Mouse (Mus musculus) embryonic facial prominence, embryonic 14.5 days (tissue): ENCODE measurements around the gene Tmcc2. TPM values are rescaled to one million over a fixed set of nuclear protein-coding genes. Genes with fewer than 3 reads are reported as not detected.

Experiments used
- ATAC-seq: fragments of 200-750 bp; cut with Nextera tagmentation; 2 replicates; pipeline ENCODE4 v1.8.0; 2017; ENCODE audit warnings: low read depth, moderate number of reproducible peaks, moderate TSS enrichment
- DNase-seq: peaks from one replicate; pipeline ENCODE4 v3.0.0-alpha.2; 2015; ENCODE audit warnings: low spot score
- H3K27ac ChIP-seq: fragments of 300-500 bp; sonication (generic); replicated peaks from 2 replicates; pipeline ENCODE4 v1.5.1; 2014; ENCODE audit warnings: low read depth, mild to moderate bottlenecking, low read length, moderate library complexity
- H3K27me3 ChIP-seq: fragments of 300-500 bp; sonication (generic); replicated peaks from 2 replicates; pipeline ENCODE4 v1.6.1; 2014; ENCODE audit warnings: low read length; ENCODE audit not compliant: control insufficient read depth, insufficient read depth
- H3K36me3 ChIP-seq: fragments of 300-500 bp; sonication (generic); 2 replicates; pipeline ENCODE4 v1.6.1; 2014; ENCODE audit warnings: low read length, mixed read lengths; ENCODE audit not compliant: control insufficient read depth, insufficient read depth
- H3K4me1 ChIP-seq: fragments of 300-500 bp; sonication (generic); 2 replicates; pipeline ENCODE4 v1.6.1; 2014; ENCODE audit warnings: antibody characterized with exemption, low read length; ENCODE audit not compliant: control insufficient read depth, insufficient read depth
- H3K4me2 ChIP-seq: fragments of 300-500 bp; sonication (generic); 2 replicates; pipeline ENCODE4 v1.6.1; 2014; ENCODE audit warnings: low read depth, mild to moderate bottlenecking, low read length, moderate library complexity, mixed read lengths
- H3K4me3 ChIP-seq: fragments of 300-500 bp; sonication (generic); 2 replicates; pipeline ENCODE4 v1.5.1; 2014; ENCODE audit warnings: low read depth, mild to moderate bottlenecking, low read length
- H3K9ac ChIP-seq: fragments of 300-500 bp; sonication (generic); 2 replicates; pipeline ENCODE4 v1.6.1; 2014; ENCODE audit warnings: low read depth, mild to moderate bottlenecking, low read length, moderate library complexity, mixed read lengths
- H3K9me3 ChIP-seq: fragments of 300-500 bp; sonication (generic); 2 replicates; pipeline ENCODE4 v1.6.1; 2016; ENCODE audit warnings: low read length; ENCODE audit not compliant: control insufficient read depth
- WGBS: fragments of 180-500 bp; shearing (Covaris S2); extraction: QIAGEN DNeasy Blood & Tissue Kit; methylation state at CpG from one replicate; pipeline ENCODE4 v1.1.7; 2014; 5-methylcytosine and 5-hydroxymethylcytosine counted together
- polyA plus RNA-seq: library from polyadenylated mRNA; unstranded; fragments of >200 nt; fragmentation: Nextera tagmentation; extraction: Ambion mirVana; gene quantifications from 2 replicates; pipeline ENCODE4 v1.2.1, GENCODE M21; 2014

Tmcc2 gene
- polyA plus RNA-seq, 1 experiment from 2014 or later: 10.2 TPM

DNA sequence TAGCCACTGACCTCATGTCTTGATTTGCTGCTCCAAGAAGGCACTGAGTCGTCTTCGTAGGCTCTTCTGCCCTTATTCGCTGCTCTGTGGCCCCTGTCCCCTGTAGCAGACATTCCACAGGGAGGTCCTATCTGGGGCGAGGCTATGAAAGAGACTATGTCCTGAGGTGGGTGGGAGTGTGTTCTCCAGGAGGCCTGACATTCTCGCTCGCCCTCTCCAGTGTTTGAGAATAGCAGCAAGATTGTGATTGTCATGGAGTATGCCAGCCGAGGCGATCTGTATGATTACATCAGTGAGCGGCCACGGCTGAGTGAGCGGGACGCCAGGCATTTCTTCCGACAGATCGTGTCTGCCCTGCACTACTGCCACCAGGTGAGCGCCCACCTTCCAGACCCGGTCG lies 63.6 kb downstream of the Tmcc2 start:
- no peaks in the 10 kb centered on the region for H3K27me3 ChIP-seq
- no peaks in the 10 kb centered on the region for H3K9me3 ChIP-seq
- no peak for ATAC-seq
- no peak overlapping the region for H3K9ac ChIP-seq
- DNase-seq: no peak
- no peak overlapping the region for H3K27ac ChIP-seq
- H3K4me3 ChIP-seq: no peak overlapping the region
- WGBS: 80% methylated on average over 17 of the region's 17 CpGs
- H3K4me2 ChIP-seq: no peak overlapping the region
- H3K4me1 ChIP-seq: peaks cover 14% of the 10 kb centered on the region
- H3K36me3 ChIP-seq: no peaks in the 10 kb centered on the region

DNA sequence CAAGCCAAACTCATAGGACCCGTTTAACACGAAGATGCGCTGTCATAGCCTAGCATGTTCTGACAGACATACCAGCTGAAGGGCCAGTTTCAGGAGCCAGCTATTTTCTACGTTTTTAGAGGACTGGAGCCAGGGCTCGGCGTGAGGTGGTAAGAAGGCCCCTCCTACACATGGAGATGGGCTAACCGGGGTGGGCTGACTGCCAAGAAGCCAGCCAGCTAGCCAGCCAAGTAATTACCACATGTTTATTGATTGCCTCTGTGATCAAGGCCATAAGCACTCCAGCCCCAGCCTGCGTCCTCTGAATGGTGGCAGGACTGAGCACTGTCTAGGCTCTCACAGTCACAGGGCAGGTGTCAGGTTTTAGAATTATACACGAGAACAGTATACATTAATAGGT lies 64.3 kb downstream of the Tmcc2 start:
- no peak overlapping the region for H3K27ac ChIP-seq
- peaks cover 19% of the 10 kb centered on the region for H3K4me1 ChIP-seq

DNA sequence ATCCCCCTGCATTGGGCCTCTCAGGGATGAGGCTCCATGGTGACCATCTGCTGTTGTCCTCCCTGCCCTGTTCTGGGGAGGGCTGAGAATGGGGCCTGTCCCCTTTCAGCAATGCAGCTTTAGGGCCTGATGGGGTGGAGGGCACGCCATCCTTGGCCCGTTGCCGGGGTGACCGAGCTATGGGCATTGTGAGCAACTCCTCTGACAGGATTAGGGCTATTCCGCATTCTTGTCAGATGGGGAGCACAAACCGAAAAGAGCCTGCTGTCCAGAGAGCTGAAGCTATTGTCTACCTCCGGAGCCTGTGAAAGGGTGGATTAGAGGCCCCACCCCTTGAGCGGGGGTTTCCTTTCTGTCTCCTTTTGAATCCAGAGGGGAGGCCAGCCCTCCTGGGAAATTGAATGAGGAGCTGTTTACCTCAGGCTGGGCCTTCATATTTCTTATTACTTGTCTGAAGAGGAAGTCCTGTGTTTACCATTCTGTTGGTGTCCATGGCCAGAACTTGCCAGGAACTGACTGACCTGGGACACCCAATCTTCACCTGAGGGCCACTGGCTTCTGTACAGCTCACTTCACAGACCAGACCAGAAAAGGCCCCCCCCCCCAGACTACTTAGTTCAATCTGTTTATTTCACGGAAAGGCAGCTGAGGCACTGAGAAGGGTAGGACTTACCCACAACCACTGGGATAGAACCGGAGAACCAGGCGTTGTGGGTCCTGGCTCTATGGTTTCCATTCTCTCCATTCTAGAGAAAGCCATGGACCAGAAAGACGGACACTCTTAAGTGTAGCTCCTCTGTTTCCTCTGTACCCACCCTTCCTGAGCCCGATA lies 68.2 kb downstream of the Tmcc2 start:
- Histone ChIP-seq H3K27me3 (peaks cover under 1% of the 10 kb centered on the region; the same call in 1 of the 2 replicates), H3K27ac (peak overlapping the region; percentile 75), H3K36me3 (no peaks in the 10 kb centered on the region), H3K4me3 (no peak overlapping the region), H3K9me3 (no peaks in the 10 kb centered on the region), H3K4me2 (peak overlapping the region; percentile 10; the same call in 1 of the 2 replicates), H3K9ac (no peak overlapping the region), H3K4me1 (peaks cover 27% of the 10 kb centered on the region)
- WGBS: 41% methylated on average over 10 of the region's 13 CpGs
- ATAC-seq (peak; percentile 89), DNase-seq (peak; percentile 92)

More for the DNA sequence above, 64.3 kb downstream of the Tmcc2 start:
- no peak for ATAC-seq
- no peak overlapping the region for H3K4me3 ChIP-seq
- H3K9me3 ChIP-seq: no peaks in the 10 kb centered on the region
- no peak overlapping the region for H3K9ac ChIP-seq
- no peak overlapping the region for H3K4me2 ChIP-seq
- DNase-seq: peak; percentile 40
- no peaks in the 10 kb centered on the region for H3K36me3 ChIP-seq
- no peaks in the 10 kb centered on the region for H3K27me3 ChIP-seq
- 46% methylated on average over 9 of the region's 9 CpGs for WGBS

DNA sequence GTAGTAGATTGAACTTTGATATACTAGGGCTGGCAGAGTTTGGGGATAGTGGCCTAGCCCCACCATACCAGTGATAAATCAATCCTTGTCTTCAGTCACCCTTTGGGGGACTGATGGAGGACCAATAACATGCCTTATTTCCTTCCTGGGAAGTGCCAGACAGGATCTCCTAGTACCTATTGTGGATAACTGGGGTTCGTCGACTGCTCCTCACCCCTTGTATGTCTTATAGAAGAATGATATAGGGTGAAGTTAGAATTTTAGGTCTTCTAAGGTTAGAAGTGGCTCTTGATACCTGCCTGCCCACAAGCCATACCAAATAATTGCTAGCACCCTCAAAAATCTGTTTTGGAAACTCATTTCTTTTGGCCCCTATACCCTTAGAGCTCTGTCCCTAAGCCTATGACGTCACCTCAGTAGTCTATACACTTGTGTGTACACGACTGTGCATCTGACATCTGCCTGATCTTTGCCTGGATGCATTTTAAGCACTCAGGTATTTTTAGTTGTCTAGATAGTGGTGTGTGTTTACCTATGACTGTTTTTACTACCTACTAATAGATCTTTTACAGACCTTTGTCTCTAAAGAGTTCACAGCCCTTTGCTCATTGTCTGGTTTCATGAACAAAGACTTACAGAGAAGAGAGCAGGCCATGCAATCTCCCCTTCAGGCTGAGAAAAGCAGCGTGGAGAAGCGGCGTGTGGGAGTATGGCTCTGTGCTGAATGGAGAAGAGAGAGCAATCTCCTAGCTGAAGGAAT lies 69.1 kb downstream of the Tmcc2 start:
- no peak for DNase-seq
- Histone ChIP-seq H3K27ac (peak overlapping the region; percentile 75), H3K4me2 (no peak overlapping the region), H3K4me1 (peaks cover 26% of the 10 kb centered on the region), H3K9ac (no peak overlapping the region), H3K4me3 (no peak overlapping the region), H3K9me3 (no peaks in the 10 kb centered on the region), H3K27me3 (peaks cover 10% of the 10 kb centered on the region), H3K36me3 (no peaks in the 10 kb centered on the region)
- 60% methylated on average over 7 of the region's 7 CpGs for WGBS
- no peak for ATAC-seq

DNA sequence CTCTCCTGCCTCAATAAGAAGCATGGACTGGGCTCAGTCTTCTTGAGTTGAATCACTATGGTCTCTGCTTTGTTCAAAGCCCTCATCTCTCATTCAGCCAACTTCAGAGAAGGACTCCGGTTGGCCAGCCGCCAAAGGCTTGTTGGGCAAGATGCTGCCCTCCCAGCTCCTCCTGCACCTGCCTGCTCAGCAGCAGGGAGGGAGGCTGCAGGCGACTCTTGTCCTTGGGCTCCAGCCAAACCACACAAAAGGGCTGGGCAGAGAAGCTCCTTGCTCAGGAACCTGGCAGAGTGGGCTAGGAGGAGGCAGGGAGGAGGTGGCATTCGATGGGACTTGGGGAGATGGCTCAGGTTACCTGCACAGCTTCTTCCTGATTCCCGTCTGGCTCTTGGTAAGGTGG lies 71.8 kb downstream of the Tmcc2 start:
- peaks cover 28% of the 10 kb centered on the region for H3K4me1 ChIP-seq
- ATAC-seq (peak; percentile 48), DNase-seq (peak; percentile 92)
- no peak overlapping the region for H3K4me3 ChIP-seq
- no peak overlapping the region for H3K27ac ChIP-seq
- no peak overlapping the region for H3K4me2 ChIP-seq
- 44% methylated on average over 5 of the region's 5 CpGs for WGBS
- no peaks in the 10 kb centered on the region for H3K36me3 ChIP-seq
- H3K9ac ChIP-seq: no peak overlapping the region
- H3K27me3 ChIP-seq: peaks cover 35% of the 10 kb centered on the region
- H3K9me3 ChIP-seq: no peaks in the 10 kb centered on the region

DNA sequence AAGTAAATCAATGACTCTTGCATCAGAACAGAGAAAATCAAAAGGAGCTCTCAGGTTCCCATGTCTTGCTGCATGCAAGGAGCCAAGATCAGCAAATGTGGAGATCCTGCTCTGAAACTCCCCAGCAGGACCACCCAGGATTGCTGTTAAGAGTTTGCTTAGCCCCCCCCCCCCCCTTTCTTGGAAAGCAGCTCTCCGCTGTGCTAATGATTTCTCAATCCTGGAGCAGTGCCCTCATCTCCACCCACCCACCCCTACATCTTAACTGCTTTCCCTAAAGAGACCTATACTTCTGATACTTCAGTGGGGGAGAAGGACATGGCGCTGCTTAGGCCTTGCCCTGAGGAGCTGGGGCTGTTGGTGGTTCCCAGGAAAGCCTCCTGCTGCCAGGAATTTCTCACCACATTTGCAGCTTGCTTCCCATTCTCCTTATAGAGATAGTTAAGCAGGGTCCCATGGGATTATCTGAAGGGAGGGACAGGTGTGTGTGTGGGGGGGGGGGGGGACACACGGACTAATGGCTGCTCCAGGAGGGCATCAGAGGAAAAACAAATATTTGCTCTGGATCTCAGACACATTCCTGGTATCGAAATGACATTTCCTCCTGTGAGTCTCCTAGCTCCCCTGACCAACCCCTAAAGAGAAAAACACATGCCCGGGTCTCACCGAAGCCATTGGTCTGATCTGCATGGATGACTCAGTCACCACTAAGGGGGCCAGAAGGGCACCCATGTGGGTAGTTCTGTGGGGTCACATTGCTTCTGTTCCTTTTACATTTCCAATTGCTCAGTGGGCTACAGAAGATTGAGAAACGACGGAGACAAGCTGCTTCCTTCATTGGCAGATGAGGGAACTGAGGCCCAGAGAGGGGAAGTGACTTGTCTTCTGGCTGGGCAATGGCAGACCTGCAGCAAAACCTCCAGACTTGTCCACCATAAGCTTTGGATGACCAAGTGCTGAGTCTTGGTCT lies 72.9 kb downstream of the Tmcc2 start:
- Histone ChIP-seq H3K9me3 (no peaks in the 10 kb centered on the region), H3K27ac (peak overlapping the region; percentile 45; the same call in 1 of the 2 replicates), H3K4me1 (peaks cover 28% of the 10 kb centered on the region), H3K4me2 (peak overlapping the region; percentile 97; the same call in 1 of the 2 replicates), H3K36me3 (no peaks in the 10 kb centered on the region), H3K27me3 (peaks cover 35% of the 10 kb centered on the region), H3K9ac (no peak overlapping the region), H3K4me3 (0 out of 2 replicates have a peak overlapping the region, but pooled peaks have one; percentile 10)
- 50% methylated on average over 8 of the region's 8 CpGs for WGBS
- ATAC-seq (no peak), DNase-seq (peak; percentile 68)

DNA sequence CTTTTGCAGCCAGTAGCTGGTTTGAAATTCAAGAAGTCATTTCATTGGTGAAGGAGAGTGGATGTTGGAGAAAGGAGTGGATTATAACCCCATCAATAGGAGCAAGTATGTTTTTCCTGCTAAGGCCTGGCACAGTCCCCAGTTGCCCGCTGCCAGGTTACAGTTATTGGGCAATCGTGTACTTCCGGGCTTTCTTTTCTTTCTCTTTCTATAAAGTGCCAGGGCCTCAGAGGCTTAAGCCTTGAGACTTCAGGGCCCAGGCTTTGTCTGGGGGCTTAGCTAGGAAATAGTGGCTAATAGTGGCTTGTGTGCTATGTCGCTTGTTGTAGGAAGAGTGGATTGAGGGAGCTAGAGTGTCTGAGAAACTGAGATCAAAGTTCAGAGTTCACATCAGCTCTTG lies 73.7 kb downstream of the Tmcc2 start:
- Histone ChIP-seq H3K27me3 (peaks cover 35% of the 10 kb centered on the region), H3K9ac (no peak overlapping the region), H3K27ac (peak overlapping the region; percentile 45; the same call in 1 of the 2 replicates), H3K4me1 (peaks cover 20% of the 10 kb centered on the region), H3K9me3 (no peaks in the 10 kb centered on the region), H3K4me2 (peak overlapping the region; percentile 97), H3K4me3 (peak overlapping the region; percentile 58; the same call in 1 of the 2 replicates), H3K36me3 (no peaks in the 10 kb centered on the region)
- WGBS: 67% methylated on average over 4 of the region's 4 CpGs
- peak; percentile 63 for DNase-seq
- ATAC-seq: peak; percentile 19; the same call in 1 of the 2 replicates

DNA sequence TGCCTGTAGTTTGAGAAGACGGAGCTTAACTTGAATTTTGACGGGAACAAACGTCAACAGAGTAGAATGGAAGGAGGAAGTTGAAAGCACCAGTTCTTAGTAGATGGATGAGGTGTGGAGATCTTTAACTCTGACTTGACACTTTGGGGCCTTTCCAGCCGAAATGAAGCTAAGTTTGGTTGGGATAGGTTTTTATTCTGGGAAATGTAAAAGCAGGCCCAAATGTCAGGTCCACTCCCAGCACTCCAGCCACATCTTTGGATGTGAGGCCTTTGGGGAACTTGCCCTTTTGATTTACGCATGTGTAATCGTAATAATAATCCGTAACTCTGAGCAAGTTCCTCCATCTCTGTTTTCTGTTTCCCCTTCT lies 74.5 kb downstream of the Tmcc2 start:
- H3K4me2 ChIP-seq: peak overlapping the region; percentile 97
- H3K4me1 ChIP-seq: peaks cover 16% of the 10 kb centered on the region
- ATAC-seq (no peak), DNase-seq (no peak)
- H3K9ac ChIP-seq: peak overlapping the region; percentile 65
- H3K27me3 ChIP-seq: peaks cover 35% of the 10 kb centered on the region
- no peak overlapping the region for H3K27ac ChIP-seq
- 39% methylated on average over 7 of the region's 7 CpGs for WGBS
- no peaks in the 10 kb centered on the region for H3K9me3 ChIP-seq
- H3K4me3 ChIP-seq: peak overlapping the region; percentile 58
- H3K36me3 ChIP-seq: no peaks in the 10 kb centered on the region
